Mouse (Mus musculus) right cerebral cortex, adult 18-20 months (tissue): ENCODE results near the gene Irak4.
A peak's percentile ranks its signal among the peaks of the same experiment; 100 is the strongest.

Experiments used
- DNase-seq: peaks from one replicate; pipeline ENCODE4 v3.0.0; 2022; ENCODE audit warnings: mixed read lengths

Irak4 gene

DNA sequence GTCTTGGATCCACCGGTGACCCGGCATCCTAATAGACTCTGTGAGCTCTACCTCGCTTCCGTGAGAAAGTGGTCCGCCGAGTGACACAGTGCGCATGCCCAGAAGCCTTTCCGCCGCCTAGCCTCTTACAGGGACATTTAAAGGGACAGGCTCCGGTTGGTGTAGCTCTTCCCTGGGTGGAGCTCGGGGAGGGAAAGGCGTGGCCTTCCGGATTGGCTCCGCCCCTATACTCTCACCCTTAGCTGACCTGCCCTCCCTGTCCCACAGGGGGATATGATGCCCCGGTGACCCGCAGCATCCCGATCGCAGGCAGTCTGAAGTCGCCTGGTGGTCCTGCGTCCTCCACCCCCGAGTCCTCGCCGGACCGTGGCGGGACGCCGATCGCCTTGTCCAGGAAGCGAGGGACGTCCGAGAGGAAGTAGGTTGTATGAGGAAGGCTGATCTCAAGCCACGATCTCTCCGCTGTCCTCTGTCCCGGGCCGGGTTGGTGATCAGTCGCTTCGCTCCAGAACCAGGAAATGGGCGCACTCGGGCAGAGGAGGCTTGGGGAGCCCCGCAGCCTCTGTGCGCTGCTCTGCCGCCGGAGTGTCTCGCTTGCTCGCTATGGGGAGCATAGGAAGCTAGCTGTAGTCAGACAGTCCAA lies at the start of gene Irak4, which contains the start of gene Pus7l:
Gene Irak4 (plus strand): TSS at position 235 of the 643 bp plus-strand sequence.
Gene Pus7l (minus strand): TSS at position 139 of the 643 bp plus-strand sequence.
- peak; percentile 92 for DNase-seq

- DNase-seq, result no peak
Measured at GRCm38 (mm10) chr15:94494445-94494844, 49.0 kb upstream of the Irak4 start.

DNA sequence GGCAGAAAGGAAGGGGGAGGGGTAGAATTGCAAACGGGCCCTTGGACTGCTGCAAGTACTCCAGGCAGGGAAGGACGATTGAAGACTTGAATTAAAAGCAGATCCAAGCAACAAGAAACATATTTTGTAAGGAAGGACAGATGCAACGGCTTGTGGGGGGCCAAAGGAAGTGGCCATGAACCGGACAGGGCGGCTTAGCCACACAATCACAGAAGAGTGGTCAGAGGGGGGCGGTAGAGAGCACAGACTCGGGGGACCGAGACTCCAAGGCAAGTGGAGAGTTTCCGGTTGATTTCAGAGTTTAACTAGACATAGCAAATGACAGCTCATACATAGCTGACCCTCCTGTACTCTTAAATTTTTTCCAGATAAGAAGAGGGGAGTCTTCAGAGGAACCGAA lies 47.5 kb upstream of the Irak4 start:
- no peak for DNase-seq

DNA sequence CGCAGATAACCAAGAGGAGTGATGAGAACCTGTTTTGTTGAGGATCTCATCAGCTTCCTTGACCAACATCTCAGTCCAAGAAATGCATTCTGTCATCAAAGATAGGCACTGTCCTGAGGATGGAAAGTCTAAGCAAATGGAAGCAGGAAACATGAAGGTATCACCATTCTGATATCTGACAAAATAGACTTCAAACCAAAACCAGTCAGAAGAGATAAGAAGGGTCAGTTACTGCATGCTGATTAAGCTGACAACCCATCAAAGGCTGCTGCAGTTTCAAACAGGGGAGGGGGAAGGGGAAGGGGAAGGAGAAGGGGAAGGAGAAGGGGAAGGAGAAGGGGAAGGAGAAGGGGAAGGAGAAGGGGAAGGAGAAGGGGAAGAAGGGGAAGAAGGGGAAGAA lies 44.2 kb upstream of the Irak4 start:
- DNase-seq, result no peak

DNA sequence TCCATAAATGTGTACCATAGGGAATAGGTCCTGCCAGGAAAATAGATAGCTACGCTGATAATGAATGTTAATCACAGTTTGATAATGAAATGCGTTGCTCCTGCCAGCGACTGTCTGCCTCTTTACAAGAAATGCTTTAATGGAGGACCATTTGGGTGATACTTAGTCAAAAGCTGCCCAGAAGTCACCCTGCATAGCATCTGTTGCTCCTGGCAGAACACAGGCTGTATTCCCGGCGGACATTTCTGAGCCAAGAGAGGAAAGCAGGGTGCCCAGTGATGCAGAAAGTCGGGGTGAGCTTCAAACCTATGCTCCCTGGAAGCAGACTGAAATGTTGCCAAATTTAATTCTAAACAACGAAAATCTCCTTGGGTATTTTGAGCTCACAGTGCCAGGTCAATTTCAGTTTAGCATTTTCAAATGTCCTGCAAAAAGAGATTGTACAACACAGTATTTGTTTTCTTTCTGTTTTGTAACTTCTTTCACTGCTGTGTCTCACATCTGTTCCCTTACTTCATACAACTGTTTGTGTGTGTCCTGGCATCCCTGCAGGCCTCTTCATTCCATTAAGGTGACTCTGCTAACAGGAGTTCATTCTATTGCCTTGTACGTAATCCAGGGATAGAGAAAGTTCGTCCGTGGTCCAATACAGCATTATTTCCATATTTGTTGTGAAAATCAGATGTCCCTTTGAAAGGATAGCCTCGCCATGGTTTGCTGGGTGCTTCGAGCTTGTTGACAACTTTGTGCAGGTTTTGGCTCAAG lies 39.8 kb upstream of the Irak4 start:
- no peak for DNase-seq

GRCm38 (mm10) chr15:94517913-94518491 lies 25.4 kb upstream of the Irak4 start:
- no peak for DNase-seq

- peak; percentile 27 for DNase-seq
Measured at GRCm38 (mm10) chr15:94520205-94520900, 23.1 kb upstream of the Irak4 start.

GRCm38 (mm10) chr15:94520959-94521358 lies 22.5 kb upstream of the Irak4 start:
- DNase-seq, result no peak

DNA sequence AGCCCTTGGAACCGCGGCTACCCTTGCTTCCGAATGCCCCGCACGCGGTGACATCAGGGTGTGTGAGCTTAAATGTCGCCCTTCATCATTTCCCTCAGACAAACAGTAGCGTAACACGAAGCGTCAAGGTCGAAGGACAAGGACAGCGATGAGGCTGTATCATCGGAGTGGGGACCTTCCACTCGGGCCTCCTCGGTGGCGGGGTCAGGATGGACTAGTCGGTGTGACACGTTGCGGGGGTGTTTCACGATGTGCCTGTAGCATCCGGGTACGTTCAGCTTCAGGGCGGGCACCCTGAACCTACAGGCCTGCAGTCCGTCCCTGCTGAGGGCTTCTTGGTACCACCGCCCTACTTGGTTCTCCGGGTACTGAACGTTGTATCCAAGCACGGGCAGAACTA lies 20.2 kb upstream of the Irak4 start:
- no peak for DNase-seq

DNA sequence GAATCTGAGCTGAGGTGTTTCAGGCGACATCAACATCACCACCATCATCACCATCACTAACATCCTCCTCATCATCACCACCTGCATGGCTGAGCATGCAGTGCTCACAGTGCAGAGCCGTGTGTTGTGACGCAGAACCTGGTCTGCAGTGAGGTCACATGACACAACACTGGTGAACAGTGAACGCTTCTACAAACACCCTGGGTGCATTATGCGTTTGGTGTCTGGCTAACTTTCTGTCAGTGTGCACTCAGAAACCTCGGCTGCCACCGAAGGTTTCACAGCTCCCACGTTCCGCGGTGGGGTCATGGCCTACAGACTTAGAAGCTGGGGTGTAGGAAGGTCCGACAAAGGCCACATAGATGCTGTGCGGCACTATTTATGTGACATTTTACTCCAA lies 18.5 kb upstream of the Irak4 start:
- no peak for DNase-seq

DNA sequence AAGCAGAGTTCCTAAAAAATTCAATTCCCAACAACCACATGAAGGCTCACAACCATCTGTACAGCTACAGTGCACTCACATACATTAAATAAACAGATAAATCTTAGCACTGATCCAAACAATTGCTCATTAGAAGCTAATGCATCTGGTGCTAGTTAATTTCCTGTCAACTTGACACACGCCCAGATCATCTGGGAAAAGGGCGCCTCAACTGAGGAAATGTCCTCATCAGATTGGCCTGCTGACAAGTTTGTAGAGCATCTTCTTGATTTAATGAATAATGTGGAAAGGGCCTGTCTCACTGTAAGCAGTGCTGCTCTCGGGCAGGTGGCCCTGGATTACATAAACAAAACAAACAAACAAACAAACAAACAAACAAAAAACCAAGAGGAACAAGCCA lies 12.9 kb upstream of the Irak4 start:
- DNase-seq, result no peak

DNA sequence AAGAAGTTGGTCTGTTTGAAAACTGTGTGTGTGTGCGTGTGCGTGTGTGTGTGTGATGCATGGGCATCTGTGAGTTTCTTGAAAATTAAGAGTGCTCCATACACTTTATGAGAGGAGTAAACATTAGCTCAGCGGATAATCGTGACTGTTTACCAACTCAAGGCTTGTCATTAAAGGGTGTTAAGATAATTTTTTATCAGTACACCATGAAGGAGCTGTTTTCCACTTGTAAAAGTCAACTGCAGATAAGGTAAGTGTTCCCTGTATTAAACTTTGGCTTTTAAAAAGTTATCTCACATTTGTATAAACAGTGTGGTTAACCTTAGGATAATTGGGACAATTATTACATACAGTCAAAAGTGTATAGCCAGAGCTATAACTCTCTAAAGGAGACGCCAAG lies 11.1 kb upstream of the Irak4 start:
- no peak for DNase-seq

- DNase-seq, result no peak
Measured at GRCm38 (mm10) chr15:94532956-94533355, 10.5 kb upstream of the Irak4 start.

- no peak for DNase-seq
Measured at GRCm38 (mm10) chr15:94535521-94535920, 7.9 kb upstream of the Irak4 start.

DNA sequence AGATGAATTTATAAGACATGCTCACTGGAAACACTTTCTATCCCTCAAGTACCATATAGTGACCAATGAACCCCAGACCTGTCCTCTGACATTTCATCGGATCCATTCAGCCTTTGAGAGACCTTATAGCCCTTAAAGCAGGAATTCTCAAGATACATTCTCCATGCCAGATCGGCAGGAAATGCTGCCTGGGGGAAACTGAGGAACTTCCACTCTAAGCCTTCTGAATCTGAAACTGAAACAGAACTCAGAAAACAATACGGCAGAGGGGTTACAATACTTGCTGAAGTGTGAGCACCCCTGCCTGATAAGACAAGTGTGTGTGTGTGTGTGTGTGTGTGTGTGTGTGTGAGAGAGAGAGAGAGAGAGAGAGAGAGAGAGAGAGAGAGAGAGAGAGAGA lies 4.1 kb upstream of the Irak4 start:
- DNase-seq, result no peak

DNA sequence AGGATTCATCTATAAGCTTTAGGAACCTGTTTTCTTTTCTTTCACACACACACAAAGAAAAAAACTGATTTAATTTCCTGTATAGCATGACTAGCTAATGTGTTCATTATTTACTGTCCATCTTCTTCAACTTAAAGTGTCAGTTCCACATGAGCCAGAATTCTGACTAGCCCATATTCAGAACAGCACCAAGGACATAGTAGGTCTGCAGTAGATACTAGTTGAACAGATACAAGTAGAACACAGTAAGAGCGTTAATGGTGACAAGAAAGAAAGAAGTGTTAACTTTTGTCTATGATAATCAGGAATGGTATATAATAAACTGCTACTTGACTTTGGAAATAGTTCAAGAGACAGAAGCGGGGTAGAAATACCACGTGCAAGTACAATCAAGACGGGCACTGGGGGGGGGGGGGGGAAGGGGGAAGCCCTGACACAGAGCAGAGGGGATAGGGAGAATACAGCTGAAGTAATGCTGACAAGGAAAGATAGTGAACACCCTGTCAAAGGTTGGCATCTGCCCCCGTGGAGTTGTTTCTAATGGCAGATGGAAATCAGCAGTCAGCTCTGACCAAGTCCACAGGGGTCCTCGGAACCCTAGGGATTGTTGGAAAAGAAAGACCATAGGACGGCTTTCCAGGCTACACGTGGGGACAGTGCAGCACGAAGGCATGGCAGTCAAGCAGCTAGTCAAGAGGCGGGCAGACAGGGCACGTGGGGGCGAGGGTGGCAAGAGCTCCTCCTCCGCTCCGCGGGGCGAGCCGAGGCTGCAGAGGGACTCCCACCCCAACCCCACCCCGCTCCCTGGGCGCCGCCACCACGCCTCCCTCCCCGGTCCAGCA lies 655 bp upstream of the Irak4 start:
- DNase-seq, result no peak

GRCm38 (mm10) chr15:94544052-94544636 lies 701 bp downstream of the Irak4 start:
- no peak for DNase-seq

GRCm38 (mm10) chr15:94544844-94545243 lies 1.4 kb downstream of the Irak4 start:
- DNase-seq, result no peak

GRCm38 (mm10) chr15:94553536-94553935 lies 10.1 kb downstream of the Irak4 start:
- DNase-seq, result no peak

DNA sequence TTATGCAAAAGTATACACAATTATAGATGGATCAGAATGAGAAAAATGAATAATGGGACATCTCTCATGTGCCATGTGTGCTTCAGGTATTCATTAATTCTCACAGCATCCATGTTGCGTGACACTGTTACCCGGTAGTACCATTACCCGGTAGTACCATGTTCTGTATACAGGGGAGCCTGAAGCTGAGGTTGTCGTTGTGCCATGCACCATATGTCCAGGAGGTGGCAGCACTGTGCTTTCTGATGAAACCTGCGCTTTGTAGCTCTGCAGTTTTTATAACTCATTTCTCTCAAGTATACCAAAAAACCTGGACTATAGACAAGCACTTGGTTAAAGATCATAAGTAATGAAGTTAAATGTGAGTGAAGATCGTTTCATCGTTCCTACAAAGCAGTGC lies 14.0 kb downstream of the Irak4 start:
- peak; percentile 83 for DNase-seq

DNA sequence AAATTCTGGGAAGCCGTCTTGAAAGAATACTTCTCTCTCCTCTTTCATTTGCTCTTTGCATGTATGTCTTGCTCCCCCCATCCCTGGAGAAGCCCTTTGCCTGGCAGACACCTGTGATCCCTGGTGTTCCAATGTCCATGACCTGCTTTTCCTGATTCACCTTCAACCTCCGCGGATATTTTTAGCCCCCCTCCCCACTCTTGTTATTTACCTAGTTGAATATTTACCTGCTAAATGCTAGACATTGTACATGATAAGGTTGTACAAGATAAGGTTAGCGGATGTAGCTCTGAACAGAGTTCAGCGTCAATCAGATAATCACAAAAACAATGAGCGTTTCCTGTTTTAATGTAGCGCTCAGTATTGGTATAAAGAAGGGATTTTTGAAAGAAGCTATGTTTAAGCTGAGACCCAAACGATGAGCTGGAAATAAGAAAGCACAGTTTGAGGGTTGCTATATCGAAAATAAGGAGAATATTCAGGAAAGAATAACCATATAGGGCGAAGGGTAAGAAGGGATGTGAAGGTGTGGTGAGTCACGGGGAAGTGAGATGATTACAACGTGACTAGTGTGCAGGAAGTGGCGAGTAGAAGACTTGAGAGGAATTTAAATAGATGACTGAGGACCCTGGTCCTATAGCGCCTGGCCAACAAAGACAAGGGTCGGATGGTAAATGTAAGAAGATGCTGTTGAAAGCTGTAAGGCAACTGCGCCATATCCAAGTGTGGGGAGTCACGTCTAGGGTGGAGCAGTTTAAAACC lies 15.6 kb downstream of the Irak4 start:
- DNase-seq, result no peak
